In the genomic region with DNA sequence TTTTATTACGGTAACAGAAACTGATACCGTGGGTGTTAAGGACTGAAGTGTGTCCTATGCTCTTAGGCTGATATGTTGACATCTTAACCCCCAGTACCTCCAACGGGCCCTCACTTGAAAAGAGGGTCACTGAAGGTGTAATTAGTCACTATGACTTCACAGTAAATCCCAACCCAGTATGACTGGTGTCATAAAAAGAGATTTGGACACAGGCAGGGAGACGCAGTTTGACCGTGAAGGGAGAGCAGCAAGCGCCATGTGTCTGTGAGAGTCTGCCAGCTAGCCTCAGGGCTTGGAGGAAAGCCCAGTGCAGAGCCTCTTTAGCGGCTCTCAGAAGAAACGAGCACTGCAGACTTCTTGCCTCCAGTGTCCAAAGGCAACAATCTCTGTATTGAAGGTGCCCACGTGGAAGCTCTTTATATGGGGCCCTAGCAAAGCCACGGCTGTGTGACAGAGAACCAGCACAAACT, we compare ENCODE assay signal across 9 mouse cellular contexts.
DNase-seq lines count a peak whose midpoint lies in the region; ATAC-seq and TF ChIP-seq lines count a peak whose summit lies in the region.
"Had no signal": no experiment of that assay in that cellular context is flagged by ENCODE, and none has a peak within 500 bp of the region (broad histone marks: within the 10 kb centered on the region; RNA-seq: fewer than 3 reads in every experiment).

No protein-coding gene starts in this region.

- DNase-seq in urinary bladder, postnatal 4 days (ENCODE audit: low spot score in 2 of 2), result peak; percentile 45 to 67
- DNase-seq in urinary bladder, postnatal 25 days (ENCODE audit: low spot score), result no peak
- DNase-seq in cerebellum, postnatal 36 days, result peak; percentile 84 to 87
- peak; percentile 65 to 70 for DNase-seq in heart, adult 2 months
- DNase-seq in thymus, adult 2 months, result no peak
- DNase-seq in embryo, embryonic 10 days (ENCODE audit: low spot score), result no peak
- DNase-seq: liver, embryonic 13.5 days had no signal

- no peak overlapping the region for H3K27ac ChIP-seq in heart, adult 2 months
- no peak overlapping the region for H3K27ac ChIP-seq in kidney, embryonic 16.5 days (ENCODE audit: low read length)
- H3K27ac ChIP-seq in thymus, adult 2 months (ENCODE audit: control insufficient read depth, insufficient read depth, low read length), result no peak overlapping the region
- H3K27ac ChIP-seq: liver, embryonic 13.5 days had no signal

- no peaks in the 10 kb centered on the region for H3K36me3 ChIP-seq in heart, adult 2 months (ENCODE audit: control insufficient read depth, insufficient read depth, low read length)
- no peaks in the 10 kb centered on the region for H3K36me3 ChIP-seq in kidney, embryonic 16.5 days (ENCODE audit: insufficient read depth, low read length)
- H3K36me3 ChIP-seq in thymus, adult 2 months (ENCODE audit: control insufficient read depth, insufficient read depth, low read length), result no peaks in the 10 kb centered on the region
- H3K36me3 ChIP-seq: liver, embryonic 13.5 days had no signal

- H3K4me2 ChIP-seq in kidney, embryonic 16.5 days (replicated peaks; ENCODE audit: low read depth, low read length), result peak overlapping the region; percentile 45

- H3K9me3 ChIP-seq in kidney, embryonic 16.5 days (ENCODE audit: low read length), result no peaks in the 10 kb centered on the region
- H3K9me3 ChIP-seq: liver, embryonic 13.5 days had no signal

- H3K4me1 ChIP-seq in heart, adult 2 months (ENCODE audit: control insufficient read depth, insufficient read depth, low read length), result no peaks in the 10 kb centered on the region
- H3K4me1 ChIP-seq in kidney, embryonic 16.5 days (ENCODE audit: insufficient read depth, low read length), result peaks cover 12% of the 10 kb centered on the region
- H3K4me1 ChIP-seq in thymus, adult 2 months (replicated peaks; ENCODE audit: control insufficient read depth, insufficient read depth, low read length), result peaks cover 13% of the 10 kb centered on the region
- H3K4me1 ChIP-seq: liver, embryonic 13.5 days had no signal

- 40% methylated on average over 10 of the region's 10 CpGs for WGBS in heart, adult 2 months
- WGBS in kidney, embryonic 16.5 days, result 14% methylated on average over 10 of the region's 10 CpGs
- 27% methylated on average over 10 of the region's 10 CpGs for WGBS in thymus, adult 2 months

- ATAC-seq in kidney, embryonic 16.5 days (ENCODE audit: low FRiP score, low TSS enrichment), result peak; percentile 70; the same call in 1 of the 2 replicates
- ATAC-seq in megakaryocyte progenitor cell, adult 5-6 weeks (replicated peaks; ENCODE audit: poor library complexity), result peak; percentile 13

- H3K4me3 ChIP-seq in heart, adult 2 months, result peak overlapping the region; percentile 6; the same call in 1 of the 2 replicates
- peak overlapping the region; percentile 3; the same call in 1 of the 2 replicates for H3K4me3 ChIP-seq in kidney, embryonic 16.5 days (ENCODE audit: low read length)
- H3K4me3 ChIP-seq in thymus, adult 2 months (ENCODE audit: control insufficient read depth, insufficient read depth, low read length), result no peak overlapping the region
- H3K4me3 ChIP-seq: liver, embryonic 13.5 days had no signal

- TF ChIP-seq CTCF in heart, adult 2 months (IDR thresholded peaks at IDR 0.05), result no peak
- no peak for TF ChIP-seq CTCF in thymus, adult 2 months (IDR thresholded peaks at IDR 0.05; ENCODE audit: borderline replicate concordance, control insufficient read depth, extremely low read depth, insufficient read depth, low read length, poor library complexity)

- no peak overlapping the region for H3K9ac ChIP-seq in heart, adult 2 months (ENCODE audit: low read depth, low read length)
- H3K9ac ChIP-seq in kidney, embryonic 16.5 days (replicated peaks; ENCODE audit: low read length), result no peak overlapping the region
- H3K9ac ChIP-seq: liver, embryonic 13.5 days had no signal

- intact Hi-C loops in heart, adult 2 months (cut with DNase I), result loop anchor here (10.0 kb wide), 1 partner anchor 305 kb away; no protein-coding TSS in a partner anchor

- no peak for TF ChIP-seq POLR2A in heart, adult 2 months (IDR thresholded peaks at IDR 0.05; ENCODE audit: insufficient read depth, low read depth, low read length)
- no peak for TF ChIP-seq POLR2A in thymus, adult 2 months (IDR thresholded peaks at IDR 0.05; ENCODE audit: control insufficient read depth, extremely low read depth, insufficient read depth, low read length, poor library complexity)

- no peaks in the 10 kb centered on the region for H3K79me2 ChIP-seq in heart, adult 2 months (replicated peaks; ENCODE audit: control insufficient read depth, insufficient read depth, low read length)

- TF ChIP-seq EP300 in heart, adult 2 months (IDR thresholded peaks at IDR 0.05; ENCODE audit: insufficient read depth, low read depth, low read length), result no peak

- no peaks in the 10 kb centered on the region for H3K27me3 ChIP-seq in heart, adult 2 months (ENCODE audit: control insufficient read depth, insufficient read depth, low read length)
- H3K27me3 ChIP-seq in kidney, embryonic 16.5 days (ENCODE audit: insufficient read depth, low read length), result no peaks in the 10 kb centered on the region
- no peaks in the 10 kb centered on the region for H3K27me3 ChIP-seq in thymus, adult 2 months (ENCODE audit: control insufficient read depth, insufficient read depth, low read length)
- H3K27me3 ChIP-seq: liver, embryonic 13.5 days had no signal

Comparison
In these comparisons a context has a peak if more than half of its experiments do, and no peak if none do; other contexts are left out.
1. DNase-seq: peak in urinary bladder, postnatal 4 days (2 of 2), cerebellum, postnatal 36 days (2 of 2) and heart, adult 2 months (2 of 2); none in urinary bladder, postnatal 25 days (single experiment), thymus, adult 2 months (single experiment) and embryo, embryonic 10 days (single experiment).